ENCODE assay signal across 8 mouse cellular contexts in the genomic region with DNA sequence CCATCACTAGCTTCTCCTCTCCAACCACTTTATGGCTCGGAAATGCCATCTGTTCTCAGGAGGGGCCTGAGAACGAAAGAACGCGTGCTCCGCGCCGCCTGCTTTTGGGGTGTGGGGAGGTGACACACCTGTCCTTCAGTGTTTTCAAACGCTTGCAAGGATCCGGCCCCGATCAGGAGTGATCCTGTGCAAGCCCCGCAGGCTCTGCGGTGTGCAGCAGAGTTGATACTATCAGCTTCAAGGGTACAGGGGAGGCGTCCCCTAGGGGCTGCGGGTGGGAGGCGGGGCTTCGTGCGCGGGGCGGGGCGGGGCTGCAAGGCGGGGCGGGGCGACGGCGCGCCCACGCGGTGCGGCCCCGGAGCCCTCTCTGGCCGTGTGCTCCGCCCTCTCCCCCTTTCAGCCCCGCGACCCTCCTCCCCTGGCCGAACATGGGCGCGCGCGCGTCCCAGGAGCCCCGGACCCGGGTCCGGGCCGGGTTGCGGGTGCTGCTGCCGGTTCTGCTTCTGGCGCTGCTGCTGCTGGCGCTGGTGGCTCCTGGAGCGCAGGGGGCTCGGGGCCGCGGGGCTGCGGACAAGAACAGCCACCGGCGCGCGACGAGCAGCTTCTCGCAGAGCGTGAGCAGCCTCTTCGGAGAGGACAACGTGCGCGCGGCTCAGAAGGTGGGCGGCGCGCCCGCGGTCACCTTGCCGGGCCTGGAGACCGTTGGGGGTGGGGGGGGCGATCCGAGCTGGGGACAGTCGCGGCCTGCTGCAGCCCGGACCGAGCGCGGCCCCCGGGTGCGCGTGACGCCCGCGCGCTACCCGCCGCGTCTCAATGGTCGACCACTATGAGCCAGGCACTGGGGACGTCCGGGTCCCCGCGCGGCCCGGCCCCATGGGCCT. TPM values are rescaled to one million over a fixed set of nuclear protein-coding genes. Genes with fewer than 3 reads are reported as not detected.
DNase-seq lines count a peak whose midpoint lies in the region; ATAC-seq and TF ChIP-seq lines count a peak whose summit lies in the region.

Gene Bri3bp, plus strand, starts transcription at position 335 of the 881 bp plus-strand sequence.

- peak within 1 kb of the TSS; percentile 89 to 98 for H3K4me3 ChIP-seq in MEL (ENCODE audit: control insufficient read depth in 1 of 2, insufficient read depth in 1 of 2, low read depth in 2 of 2, low read length in 2 of 2)
- H3K4me3 ChIP-seq in brown adipose tissue, adult 24 weeks (ENCODE audit: insufficient read depth, low read depth, low read length): peak within 1 kb of the TSS; percentile 87
- peak within 1 kb of the TSS; percentile 88 for H3K4me3 ChIP-seq in forebrain, embryonic 13.5 days

- H3K9ac ChIP-seq in MEL (ENCODE audit: control insufficient read depth, low read depth, low read length, poor library complexity, severe bottlenecking): peak within 1 kb of the TSS; percentile 96
- H3K9ac ChIP-seq in forebrain, embryonic 13.5 days: peak within 1 kb of the TSS; percentile 86

- H3K9me3 ChIP-seq in MEL (replicated peaks; ENCODE audit: insufficient read depth, low read length): no peaks in the 10 kb centered on the region
- no peaks in the 10 kb centered on the region for H3K9me3 ChIP-seq in forebrain, embryonic 13.5 days (replicated peaks)

- ATAC-seq in forebrain, embryonic 13.5 days: peak; percentile 92
- ATAC-seq in hematopoietic stem cell, adult 5-6 weeks (replicated peaks in 1 of 2; ENCODE audit: insufficient read depth in 1 of 2, low FRiP score in 2 of 2, low TSS enrichment in 1 of 2, low read depth in 1 of 2, poor library complexity in 2 of 2, severe bottlenecking in 2 of 2): peak; percentile 57 to 75

- peak within 1 kb of the TSS; percentile 85 for H3K4me2 ChIP-seq in forebrain, embryonic 13.5 days

- peaks cover 14 to 29% of the 10 kb centered on the region in 2 experiments for H3K4me1 ChIP-seq in MEL (ENCODE audit: control insufficient read depth in 1 of 2, insufficient read depth in 2 of 2, low read length in 2 of 2)
- H3K4me1 ChIP-seq in brown adipose tissue, adult 24 weeks (ENCODE audit: control insufficient read depth, insufficient read depth, insufficient read length, low read length): no peaks in the 10 kb centered on the region
- peaks cover 22% of the 10 kb centered on the region for H3K4me1 ChIP-seq in forebrain, embryonic 13.5 days

- WGBS in forebrain, embryonic 13.5 days: under 1% methylated on average over 79 of the region's 97 CpGs

- TF ChIP-seq EP300 in MEL (IDR thresholded peaks at IDR 0.05; ENCODE audit: low read depth in 1 of 2, low read length in 2 of 2): no peak; a peak in 2 of 4 replicates

- H3K27me3 ChIP-seq in MEL (ENCODE audit: control insufficient read depth in 1 of 2, insufficient read depth in 2 of 2, low read length in 2 of 2): no peaks in the 10 kb centered on the region
- H3K27me3 ChIP-seq in forebrain, embryonic 13.5 days: no peaks in the 10 kb centered on the region

- peak; percentile 62 to 63; a peak in 3 of 4 replicates for TF ChIP-seq POLR2A in MEL (IDR thresholded peaks at IDR 0.05; ENCODE audit: control insufficient read depth in 1 of 2, insufficient read depth in 1 of 2, low read depth in 1 of 2, low read length in 2 of 2, poor library complexity in 1 of 2)

- TF ChIP-seq RAD21 in MEL (IDR thresholded peaks at IDR 0.05; ENCODE audit: low read depth, low read length): no peak

- peak; percentile 82 for DNase-seq in MEL (ENCODE audit: low read depth, low spot score)
- DNase-seq in layer of hippocampus, postnatal 10 days (ENCODE audit: low spot score in 2 of 2): peak; percentile 59 to 66
- peak; percentile 41 for DNase-seq in lung, postnatal 36 days
- DNase-seq in retina, postnatal 1 day: peak; percentile 89
- DNase-seq in urinary bladder, postnatal 36 days (ENCODE audit: low spot score in 2 of 2): peak; percentile 35 to 44

- H3K36me3 ChIP-seq in MEL (ENCODE audit: control insufficient read depth in 1 of 2, insufficient read depth in 2 of 2, low read length in 2 of 2): peaks cover 6 to 32% of the 10 kb centered on the region in 2 experiments
- H3K36me3 ChIP-seq in forebrain, embryonic 13.5 days (ENCODE audit: poor library complexity, severe bottlenecking): no peaks in the 10 kb centered on the region

- peaks cover 49% of the 10 kb centered on the region for H3K79me2 ChIP-seq in MEL (ENCODE audit: control insufficient read depth, insufficient read depth, low read length, poor library complexity)

- peak within 1 kb of the TSS; percentile 92 for H3K27ac ChIP-seq in MEL (ENCODE audit: control insufficient read depth, low read depth, low read length)
- H3K27ac ChIP-seq in brown adipose tissue, adult 24 weeks (replicated peaks; ENCODE audit: low read depth, low read length): peak within 1 kb of the TSS; percentile 35
- H3K27ac ChIP-seq in forebrain, embryonic 13.5 days: peak within 1 kb of the TSS; percentile 66

- TF ChIP-seq CTCF in MEL (IDR thresholded peaks at IDR 0.05 in 2 of 3, conservative IDR thresholded peaks at IDR 0.05 in 1 of 3; ENCODE audit: control insufficient read depth in 1 of 3, insufficient read depth in 1 of 3, low read depth in 2 of 3, low read length in 3 of 3, poor library complexity in 1 of 3, severe bottlenecking in 1 of 3): no peak

TF ChIP-seq in MEL, 35 proteins besides CTCF, POLR2A, EP300 and RAD21:
- TF ChIP-seq ZNF384 (IDR thresholded peaks at IDR 0.05; ENCODE audit: low read depth, low read length) (no peak), TCF12 (IDR thresholded peaks at IDR 0.05; ENCODE audit: low read depth, low read length) (0 out of 2 replicates have a peak, but pooled peaks have one; percentile 4), NELFE (IDR thresholded peaks at IDR 0.05; ENCODE audit: low read depth, low read length) (peak; percentile 74), ZMIZ1 (IDR thresholded peaks at IDR 0.05; ENCODE audit: low read depth, low read length) (peak; percentile 85), USF1 (IDR thresholded peaks at IDR 0.05; ENCODE audit: low read depth, low read length) (0 out of 2 replicates have a peak, but pooled peaks have one; percentile 11), GATA1 (IDR thresholded peaks at IDR 0.05; ENCODE audit: low read depth, low read length) (peak; percentile 21; the same call in 1 of the 2 replicates), UBTF (IDR thresholded peaks at IDR 0.05; ENCODE audit: borderline replicate concordance, insufficient read depth, low read depth, low read length) (0 out of 2 replicates have a peak, but pooled peaks have one; percentile 89), BHLHE40 (IDR thresholded peaks at IDR 0.05; ENCODE audit: borderline replicate concordance, low read depth, low read length) (0 out of 2 replicates have a peak, but pooled peaks have one; percentile 38), POLR2AphosphoS2 (IDR thresholded peaks at IDR 0.05; ENCODE audit: low read length) (peak; percentile 53; the same call in 1 of the 2 replicates), NRF1 (IDR thresholded peaks at IDR 0.05; ENCODE audit: insufficient read depth, low read depth, low read length, poor library complexity, severe bottlenecking) (0 out of 2 replicates have a peak, but pooled peaks have one; percentile 7), MAX (IDR thresholded peaks at IDR 0.05; ENCODE audit: low read length) (peak; percentile 50; the same call in 1 of the 2 replicates), MAFK (IDR thresholded peaks at IDR 0.05; ENCODE audit: borderline replicate concordance, low read depth, low read length) (no peak), ZC3H11A (IDR thresholded peaks at IDR 0.05; ENCODE audit: low read depth, low read length) (no peak), MYB (IDR thresholded peaks at IDR 0.05; ENCODE audit: low read depth, low read length) (no peak), USF2 (IDR thresholded peaks at IDR 0.05; ENCODE audit: borderline replicate concordance in 1 of 2, insufficient read depth in 1 of 2, low read depth in 1 of 2, low read length in 2 of 2) (no peak), CHD1 (IDR thresholded peaks at IDR 0.05; ENCODE audit: low read depth, low read length) (no peak; the same call in 1 of the 2 replicates), MAZ (IDR thresholded peaks at IDR 0.05; ENCODE audit: low read depth, low read length) (0 out of 2 replicates have a peak, but pooled peaks have one; percentile 27), ZKSCAN1 (IDR thresholded peaks at IDR 0.05; ENCODE audit: low read depth, low read length) (no peak), TBP (IDR thresholded peaks at IDR 0.05; ENCODE audit: low read depth, low read length) (peak; percentile 50; the same call in 1 of the 2 replicates), MXI1 (IDR thresholded peaks at IDR 0.05; ENCODE audit: low read depth, low read length) (peak; percentile 83), ETS1 (IDR thresholded peaks at IDR 0.05; ENCODE audit: low read depth, low read length) (0 out of 2 replicates have a peak, but pooled peaks have one; percentile 5)
TF ChIP-seq in MEL: peak in this region for 14.

RNA-seq across cellular contexts. Expression of gene Bri3bp, which starts in this region (rescaled TPM):
- total RNA-seq in MEL (2012; rRNA removed): 87.6 and 88.6 TPM in 2 replicates
- 100 to 1,000 TPM in 1 of 2 experiments, 10 to 100 TPM in 1; 73.7 to 264 TPM for polyA plus RNA-seq in MEL (2012; ENCODE audit: insufficient read depth in 1 of 2, insufficient read length in 2 of 2, low read depth in 1 of 2, low replicate concordance in 2 of 2, missing spikeins in 1 of 2)
- polyA plus RNA-seq in brown adipose tissue, adult 24 weeks (2012; ENCODE audit: insufficient read depth, insufficient read length, missing spikeins): 15.4 and 19.5 TPM in 2 replicates
- polyA plus RNA-seq in forebrain, embryonic 13.5 days (2015; fragmentation: Nextera tagmentation; extraction: Ambion mirVana): 33.6 and 37.6 TPM in 2 replicates
- 23.0 and 25.6 TPM in 2 replicates for total RNA-seq in hematopoietic stem cell, adult 5-6 weeks (2017)
- total RNA-seq in layer of hippocampus, postnatal 10 days (2021): 10 to 100 TPM; 82.6 to 87.9 TPM

Comparison
In these comparisons a context has a peak if more than half of its experiments do, and no peak if none do; other contexts are left out.
1. Peak in every context shown above with its lines: DNase-seq, ATAC-seq, H3K4me3 ChIP-seq and H3K27ac ChIP-seq.
2. H3K27ac ChIP-seq: peak in every context shown above with its lines; median percentile 92 in MEL; 66 in forebrain, embryonic 13.5 days; 35 in brown adipose tissue, adult 24 weeks.